Mouse (Mus musculus): Measurements from ENCODE around the gene Crym.

Crym gene

DNA sequence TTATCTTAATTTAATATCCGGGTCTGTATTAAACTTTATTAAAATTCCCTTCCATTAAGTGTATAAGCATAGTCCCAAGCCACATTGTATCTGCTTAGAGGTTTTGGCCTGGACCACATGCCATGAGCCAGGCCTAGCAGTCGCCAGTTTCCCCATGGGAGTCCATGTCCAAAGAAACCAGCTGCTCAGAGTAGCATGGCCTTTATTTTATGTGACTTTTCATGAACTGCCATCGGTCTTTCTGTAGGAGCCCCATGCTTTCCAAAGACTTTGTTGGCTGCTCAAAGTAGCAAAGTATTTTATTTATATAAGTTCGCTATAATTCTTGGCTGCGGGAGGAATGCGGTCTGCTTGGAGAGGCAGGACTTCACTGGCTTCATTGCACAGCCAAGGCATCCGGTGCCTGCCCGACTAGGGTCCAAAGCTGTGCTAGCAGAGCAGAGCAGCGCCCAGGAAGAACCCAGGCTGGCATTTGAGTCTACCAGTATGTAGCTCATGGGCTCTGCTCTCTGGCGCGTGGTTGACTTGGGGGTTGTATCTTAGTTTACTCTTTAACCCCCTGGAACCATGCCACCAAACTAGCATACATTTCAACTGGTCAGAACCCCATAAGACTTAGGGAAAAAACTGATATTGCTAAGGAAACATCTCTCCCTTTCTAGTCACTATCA lies 38.2 kb downstream of the Crym start:
- no peak for DNase-seq (ENCODE audit: low spot score)

- no peak for DNase-seq (ENCODE audit: low spot score)
These were observed 43.7 kb downstream of the Crym start for GRCm38 (mm10) chr7:120158121-120158613.

GRCm38 (mm10) chr7:120157575-120158061 lies 44.3 kb downstream of the Crym start:
- no peak for DNase-seq (ENCODE audit: low spot score)

GRCm38 (mm10) chr7:120156841-120157409 lies 45.0 kb downstream of the Crym start:
- DNase-seq (ENCODE audit: low spot score) = no peak

DNA sequence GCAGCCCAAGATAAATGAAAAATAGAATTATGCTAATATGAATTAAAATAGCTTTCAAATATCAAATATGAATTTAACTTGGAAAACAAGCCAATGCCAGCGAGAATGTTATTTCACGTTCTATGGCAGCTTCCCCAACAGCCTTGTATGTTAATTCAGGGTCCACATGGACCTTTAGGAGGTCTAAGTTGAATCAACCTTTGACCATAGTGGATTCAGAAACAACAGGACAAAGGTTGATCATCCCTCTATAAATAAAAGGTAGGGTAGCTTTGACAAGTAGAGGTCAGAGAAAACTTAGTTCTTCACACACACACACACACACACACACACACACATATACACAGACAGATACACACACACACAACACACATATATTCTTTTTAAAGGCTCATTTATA lies 51.0 kb downstream of the Crym start:
- no peak for DNase-seq (ENCODE audit: low spot score)

DNA sequence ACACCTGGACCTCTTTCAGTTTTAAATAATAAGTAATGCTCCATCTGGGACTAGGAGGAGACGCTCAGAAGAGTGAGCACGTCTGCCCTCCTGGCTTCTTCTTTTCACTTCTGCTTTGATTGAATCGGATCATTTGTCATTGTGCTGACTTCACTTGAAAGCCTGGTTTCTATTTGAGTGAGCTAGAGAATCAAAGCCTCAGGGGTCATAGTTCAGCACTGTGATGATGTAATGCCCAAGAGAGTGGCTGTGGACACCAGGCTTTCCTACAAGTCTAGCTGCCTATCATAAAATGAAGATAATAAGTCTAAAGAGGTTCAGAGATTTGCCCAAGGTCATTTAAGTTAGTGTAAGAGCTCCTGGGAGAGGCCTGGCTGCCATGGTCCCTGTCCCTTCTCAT lies 51.7 kb downstream of the Crym start:
- DNase-seq (ENCODE audit: low spot score) = no peak

GRCm38 (mm10) chr7:120145191-120145590 lies 56.7 kb downstream of the Crym start, which contains the start of gene Zp2:
TSS of gene Zp2 (minus strand) at chr7:120145291.
- no peak for DNase-seq (ENCODE audit: low spot score)

DNA sequence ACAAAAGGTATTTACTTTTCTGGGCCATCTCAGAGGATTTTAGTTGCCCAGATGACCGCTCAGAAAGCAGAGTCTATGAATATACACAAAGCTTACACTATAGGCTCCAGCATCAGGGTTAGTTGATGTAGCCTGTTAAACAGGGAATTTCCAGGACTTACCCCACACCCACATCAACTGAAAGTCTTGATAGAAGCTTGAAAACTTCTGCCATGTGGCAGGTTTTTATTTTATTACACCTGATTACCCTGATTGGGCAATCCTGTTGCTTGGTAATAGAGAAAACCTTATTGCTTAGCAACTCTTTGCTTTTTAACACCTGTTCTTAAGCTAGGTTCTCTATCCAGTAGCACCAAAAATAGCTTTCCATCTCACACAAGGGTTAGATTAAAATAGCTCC lies 59.2 kb downstream of the Crym start:
- DNase-seq (ENCODE audit: low spot score) = no peak

Measured in MN1 (cell line).